Mouse (Mus musculus): ENCODE results near the gene Mia. TPM values are rescaled to one million over a fixed set of nuclear protein-coding genes. Genes with fewer than 3 reads are reported as not detected.

Mia gene
- polyA plus RNA-seq, 1 experiment from 2014 or later: 23.5 TPM

GRCm38 (mm10) chr7:27168371-27168770 is 12.6 kb downstream of the Mia start:
- WGBS: 78% methylated on average over 5 of the region's 5 CpGs
- Histone ChIP-seq H3K27me3 (ENCODE audit: insufficient read depth, low read length) (no peaks in the 10 kb centered on the region), H3K27ac (peak overlapping the region; percentile 42; the same call in 1 of the 2 replicates), H3K9ac (ENCODE audit: low read depth, low read length) (no peak overlapping the region), H3K4me3 (replicated peaks; ENCODE audit: low read depth, low read length) (no peak overlapping the region), H3K9me3 (replicated peaks; ENCODE audit: low read length) (no peaks in the 10 kb centered on the region), H3K4me2 (ENCODE audit: low read length) (no peak overlapping the region), H3K4me1 (replicated peaks; ENCODE audit: insufficient read depth, low read length) (peaks cover 24% of the 10 kb centered on the region; the same call in 1 of the 2 replicates), H3K36me3 (ENCODE audit: insufficient read depth, low read length) (peaks cover 25% of the 10 kb centered on the region; the same call in 1 of the 2 replicates)
- no peak for ATAC-seq (replicated peaks; ENCODE audit: low FRiP score, low read depth)
- TF ChIP-seq CTCF (IDR thresholded peaks at IDR 0.05; ENCODE audit: low read depth): no peak
- no peak for DNase-seq (ENCODE audit: low spot score)

GRCm38 (mm10) chr7:27167475-27168094 is 13.4 kb downstream of the Mia start:
- 65% methylated on average over 11 of the region's 11 CpGs for WGBS
- H3K9ac ChIP-seq (ENCODE audit: low read depth, low read length): peak overlapping the region; percentile 69; the same call in 1 of the 2 replicates
- no peaks in the 10 kb centered on the region for H3K9me3 ChIP-seq (replicated peaks; ENCODE audit: low read length)
- H3K4me2 ChIP-seq (ENCODE audit: low read length): peak overlapping the region; percentile 66
- DNase-seq (ENCODE audit: low spot score) (no peak), ATAC-seq (replicated peaks; ENCODE audit: low FRiP score, low read depth) (no peak)
- peak overlapping the region; percentile 93 for H3K27ac ChIP-seq
- no peak for TF ChIP-seq CTCF (IDR thresholded peaks at IDR 0.05; ENCODE audit: low read depth)
- peaks cover 27% of the 10 kb centered on the region; the same call in 1 of the 2 replicates for H3K4me1 ChIP-seq (replicated peaks; ENCODE audit: insufficient read depth, low read length)
- H3K27me3 ChIP-seq (ENCODE audit: insufficient read depth, low read length): no peaks in the 10 kb centered on the region
- peak overlapping the region; percentile 62 for H3K4me3 ChIP-seq (replicated peaks; ENCODE audit: low read depth, low read length)
- H3K36me3 ChIP-seq (ENCODE audit: insufficient read depth, low read length): peaks cover 19% of the 10 kb centered on the region; the same call in 1 of the 2 replicates

GRCm38 (mm10) chr7:27166614-27167474 is 14.1 kb downstream of the Mia start, which contains the start of gene Egln2:
Gene Egln2, minus strand, starts transcription at chr7:27166802.
- H3K4me1 ChIP-seq (replicated peaks; ENCODE audit: insufficient read depth, low read length): peaks cover 27% of the 10 kb centered on the region; the same call in 1 of the 2 replicates
- no peaks in the 10 kb centered on the region for H3K27me3 ChIP-seq (ENCODE audit: insufficient read depth, low read length)
- H3K36me3 ChIP-seq (ENCODE audit: insufficient read depth, low read length): peaks cover 11% of the 10 kb centered on the region; the same call in 1 of the 2 replicates
- WGBS: under 1% methylated on average over 47 of the region's 61 CpGs
- H3K4me3 ChIP-seq (replicated peaks; ENCODE audit: low read depth, low read length): peak within 1 kb of the TSS; percentile 62
- peak; percentile 95 for DNase-seq (ENCODE audit: low spot score)
- ATAC-seq (replicated peaks; ENCODE audit: low FRiP score, low read depth): peak; percentile 79
- H3K27ac ChIP-seq: peak within 1 kb of the TSS; percentile 93
- H3K9me3 ChIP-seq (replicated peaks; ENCODE audit: low read length): no peaks in the 10 kb centered on the region
- H3K4me2 ChIP-seq (ENCODE audit: low read length): peak within 1 kb of the TSS; percentile 66
- no peak for TF ChIP-seq CTCF (IDR thresholded peaks at IDR 0.05; ENCODE audit: low read depth)
- H3K9ac ChIP-seq (ENCODE audit: low read depth, low read length): peak within 1 kb of the TSS; percentile 69

- no peak for TF ChIP-seq CTCF (IDR thresholded peaks at IDR 0.05; ENCODE audit: low read depth)
- peak overlapping the region; percentile 62 for H3K4me3 ChIP-seq (replicated peaks; ENCODE audit: low read depth, low read length)
- H3K9ac ChIP-seq (ENCODE audit: low read depth, low read length): peak overlapping the region; percentile 69
- peaks cover 7% of the 10 kb centered on the region; the same call in 1 of the 2 replicates for H3K36me3 ChIP-seq (ENCODE audit: insufficient read depth, low read length)
- peak; percentile 87 for DNase-seq (ENCODE audit: low spot score)
- peaks cover 27% of the 10 kb centered on the region; the same call in 1 of the 2 replicates for H3K4me1 ChIP-seq (replicated peaks; ENCODE audit: insufficient read depth, low read length)
- H3K27me3 ChIP-seq (ENCODE audit: insufficient read depth, low read length): no peaks in the 10 kb centered on the region
- WGBS: 1% methylated on average over 22 of the region's 43 CpGs
- peak; percentile 81 for ATAC-seq (replicated peaks; ENCODE audit: low FRiP score, low read depth)
- H3K9me3 ChIP-seq (replicated peaks; ENCODE audit: low read length): no peaks in the 10 kb centered on the region
- H3K27ac ChIP-seq: peak overlapping the region; percentile 93
- H3K4me2 ChIP-seq (ENCODE audit: low read length): peak overlapping the region; percentile 66
Observed at GRCm38 (mm10) chr7:27166229-27166613, 14.7 kb downstream of the Mia start.

GRCm38 (mm10) chr7:27165696-27166095 is 15.3 kb downstream of the Mia start:
- peak overlapping the region; percentile 66 for H3K4me2 ChIP-seq (ENCODE audit: low read length)
- H3K9ac ChIP-seq (ENCODE audit: low read depth, low read length): peak overlapping the region; percentile 69
- peak overlapping the region; percentile 62 for H3K4me3 ChIP-seq (replicated peaks; ENCODE audit: low read depth, low read length)
- peak overlapping the region; percentile 93 for H3K27ac ChIP-seq
- no peaks in the 10 kb centered on the region for H3K9me3 ChIP-seq (replicated peaks; ENCODE audit: low read length)
- no peak for ATAC-seq (replicated peaks; ENCODE audit: low FRiP score, low read depth)
- H3K4me1 ChIP-seq (replicated peaks; ENCODE audit: insufficient read depth, low read length): peaks cover 30% of the 10 kb centered on the region; the same call in 1 of the 2 replicates
- TF ChIP-seq CTCF (IDR thresholded peaks at IDR 0.05; ENCODE audit: low read depth): no peak
- peaks cover 3% of the 10 kb centered on the region; the same call in 1 of the 2 replicates for H3K36me3 ChIP-seq (ENCODE audit: insufficient read depth, low read length)
- WGBS: 3% methylated on average over 8 of the region's 8 CpGs
- no peak for DNase-seq (ENCODE audit: low spot score)
- H3K27me3 ChIP-seq (ENCODE audit: insufficient read depth, low read length): no peaks in the 10 kb centered on the region
